Mouse (Mus musculus) midbrain, embryonic 16.5 days (tissue): ENCODE measurements around the gene Tdp2. TPM values are rescaled to one million over a fixed set of nuclear protein-coding genes. Genes with fewer than 3 reads are reported as not detected.

ENCODE experiments used
- ATAC-seq: fragments of 200-750 bp; cut with Nextera tagmentation; 2 replicates; pipeline ENCODE4 v1.8.0; 2017; ENCODE audit warnings: moderate TSS enrichment
- H3K27ac ChIP-seq: fragments of 300-500 bp; sonication (generic); 2 replicates; pipeline ENCODE4 v1.5.1; 2014; ENCODE audit warnings: mild to moderate bottlenecking, low read length, mixed read lengths
- H3K27me3 ChIP-seq: fragments of 300-500 bp; sonication (generic); 2 replicates; pipeline ENCODE4 v1.6.1; 2014; ENCODE audit warnings: low read depth, low read length, mixed read lengths; ENCODE audit not compliant: control insufficient read depth, insufficient read depth
- H3K36me3 ChIP-seq: fragments of 300-500 bp; sonication (generic); 2 replicates; pipeline ENCODE4 v1.6.1; 2014; ENCODE audit warnings: mild to moderate bottlenecking, low read length, moderate library complexity, mixed read lengths; ENCODE audit not compliant: control insufficient read depth, insufficient read depth
- H3K4me1 ChIP-seq: fragments of 300-500 bp; sonication (generic); 2 replicates; pipeline ENCODE4 v1.6.1; 2014; ENCODE audit warnings: mild to moderate bottlenecking, low read length, mixed read lengths; ENCODE audit not compliant: control insufficient read depth, insufficient read depth
- H3K4me2 ChIP-seq: fragments of 300-500 bp; sonication (generic); 2 replicates; pipeline ENCODE4 v1.6.1; 2014; ENCODE audit warnings: mild to moderate bottlenecking, low read length, mixed read lengths
- H3K4me3 ChIP-seq: fragments of 300-500 bp; sonication (generic); 2 replicates; pipeline ENCODE4 v1.5.1; 2014; ENCODE audit warnings: low read depth, mild to moderate bottlenecking, low read length, moderate library complexity, mixed read lengths
- H3K9ac ChIP-seq: fragments of 300-500 bp; sonication (generic); 2 replicates; pipeline ENCODE4 v1.6.1; 2014; ENCODE audit warnings: low read depth, low read length, mixed read lengths
- H3K9me3 ChIP-seq: fragments of 300-500 bp; sonication (generic); replicated peaks from 2 replicates; pipeline ENCODE4 v1.6.1; 2014; ENCODE audit warnings: mild to moderate bottlenecking, low read length, mixed read lengths; ENCODE audit not compliant: control insufficient read depth, poor library complexity, severe bottlenecking
- WGBS: fragments of 180-500 bp; shearing (Covaris S2); extraction: QIAGEN DNeasy Blood & Tissue Kit; methylation state at CpG from one replicate; pipeline ENCODE4 v1.1.7; 2014; 5-methylcytosine and 5-hydroxymethylcytosine counted together
- polyA plus RNA-seq: library from polyadenylated mRNA; unstranded; fragments of >200 nt; fragmentation: Nextera tagmentation; extraction: Ambion mirVana; gene quantifications from 2 replicates; pipeline ENCODE4 v1.2.1, GENCODE M21; 2015

Tdp2 gene
- polyA plus RNA-seq, 1 experiment from 2014 or later, result 26.5 TPM

GRCm38 (mm10) chr13:24861084-24861483 lies 29.6 kb downstream of the Tdp2 start:
- H3K27me3 ChIP-seq, result no peaks in the 10 kb centered on the region
- no peaks in the 10 kb centered on the region for H3K4me1 ChIP-seq
- no peaks in the 10 kb centered on the region; the same call in 1 of the 2 replicates for H3K36me3 ChIP-seq
- no peak overlapping the region for H3K27ac ChIP-seq
- H3K9ac ChIP-seq, result no peak overlapping the region
- H3K4me3 ChIP-seq, result no peak overlapping the region
- ATAC-seq, result no peak
- H3K4me2 ChIP-seq, result no peak overlapping the region
- no peaks in the 10 kb centered on the region for H3K9me3 ChIP-seq
- 78% methylated on average over 12 of the region's 12 CpGs for WGBS

DNA sequence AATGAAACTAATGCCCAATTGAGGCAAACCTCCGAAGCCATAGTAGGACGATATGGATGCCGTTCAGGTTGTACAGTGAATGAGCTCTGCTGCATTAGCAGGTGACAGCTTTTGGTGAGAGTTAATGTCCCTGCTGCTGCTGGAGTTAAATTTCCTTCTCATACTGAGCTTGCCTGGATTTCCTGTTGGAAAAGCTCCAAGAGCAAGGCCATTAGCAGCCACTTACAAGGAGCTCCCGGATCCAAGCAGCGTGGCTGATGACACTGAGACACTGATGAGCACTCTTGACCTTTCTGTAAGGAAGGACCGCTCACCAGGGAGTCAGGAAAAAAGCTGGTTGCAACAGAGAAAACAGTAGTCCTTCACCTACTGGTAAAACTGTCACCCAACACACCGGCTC lies 30.5 kb downstream of the Tdp2 start:
- no peak overlapping the region for H3K27ac ChIP-seq
- no peaks in the 10 kb centered on the region for H3K4me1 ChIP-seq
- no peaks in the 10 kb centered on the region; the same call in 1 of the 2 replicates for H3K36me3 ChIP-seq
- no peak overlapping the region for H3K9ac ChIP-seq
- WGBS, result 83% methylated on average over 7 of the region's 7 CpGs
- H3K4me3 ChIP-seq, result no peak overlapping the region
- H3K9me3 ChIP-seq, result no peaks in the 10 kb centered on the region
- H3K27me3 ChIP-seq, result no peaks in the 10 kb centered on the region
- no peak overlapping the region for H3K4me2 ChIP-seq
- no peak for ATAC-seq

- Histone ChIP-seq H3K9ac (no peak overlapping the region), H3K4me1 (no peaks in the 10 kb centered on the region), H3K4me3 (no peak overlapping the region), H3K36me3 (no peaks in the 10 kb centered on the region; the same call in 1 of the 2 replicates), H3K27ac (no peak overlapping the region), H3K27me3 (no peaks in the 10 kb centered on the region), H3K9me3 (no peaks in the 10 kb centered on the region), H3K4me2 (no peak overlapping the region)
- 62% methylated on average over 7 of the region's 7 CpGs for WGBS
- ATAC-seq, result no peak
Observed at GRCm38 (mm10) chr13:24862520-24862919, 31.0 kb downstream of the Tdp2 start.

GRCm38 (mm10) chr13:24866430-24867402 lies 35.2 kb downstream of the Tdp2 start:
- WGBS, result 72% methylated on average over 9 of the region's 9 CpGs
- ATAC-seq, result no peak

GRCm38 (mm10) chr13:24867789-24868188 lies 36.3 kb downstream of the Tdp2 start:
- Histone ChIP-seq H3K27me3 (no peaks in the 10 kb centered on the region), H3K9me3 (no peaks in the 10 kb centered on the region), H3K4me3 (no peak overlapping the region), H3K9ac (no peak overlapping the region), H3K4me2 (no peak overlapping the region), H3K4me1 (no peaks in the 10 kb centered on the region), H3K36me3 (peaks cover 3% of the 10 kb centered on the region; the same call in 1 of the 2 replicates), H3K27ac (no peak overlapping the region)
- no peak for ATAC-seq
- WGBS, result 94% methylated on average over 10 of the region's 10 CpGs

More at GRCm38 (mm10) chr13:24866430-24867402, 35.2 kb downstream of the Tdp2 start:
- Histone ChIP-seq H3K36me3 (no peaks in the 10 kb centered on the region), H3K27me3 (no peaks in the 10 kb centered on the region), H3K9me3 (no peaks in the 10 kb centered on the region), H3K4me3 (no peak overlapping the region), H3K4me1 (no peaks in the 10 kb centered on the region), H3K27ac (no peak overlapping the region), H3K9ac (no peak overlapping the region), H3K4me2 (no peak overlapping the region)

DNA sequence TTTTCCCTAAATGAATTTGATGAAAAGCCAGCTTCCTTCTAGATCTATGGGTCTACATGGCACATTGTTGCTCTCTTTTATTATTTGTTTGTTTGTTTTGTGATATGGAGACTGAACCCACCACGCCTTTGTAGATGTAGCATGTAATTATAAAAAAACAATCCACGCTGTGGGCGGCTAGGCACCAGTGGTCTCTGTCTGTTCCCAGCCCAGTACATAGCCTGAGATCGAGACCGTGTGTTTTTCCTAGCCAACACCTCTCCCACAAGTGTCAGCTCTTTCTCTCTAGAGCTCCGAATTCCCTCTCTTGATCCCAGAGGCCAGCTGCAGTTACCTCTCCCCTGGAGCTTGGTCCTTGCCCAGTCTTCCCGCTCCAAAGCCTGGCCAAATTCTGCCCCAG lies 36.8 kb downstream of the Tdp2 start:
- WGBS, result 90% methylated on average over 7 of the region's 7 CpGs
- H3K27ac ChIP-seq, result no peak overlapping the region
- H3K27me3 ChIP-seq, result no peaks in the 10 kb centered on the region

GRCm38 (mm10) chr13:24879359-24880040 lies 48.0 kb downstream of the Tdp2 start:
- no peaks in the 10 kb centered on the region for H3K9me3 ChIP-seq
- H3K4me1 ChIP-seq, result no peaks in the 10 kb centered on the region
- H3K36me3 ChIP-seq, result peaks cover 15% of the 10 kb centered on the region; the same call in 1 of the 2 replicates
- ATAC-seq, result no peak
- no peak overlapping the region for H3K27ac ChIP-seq
- WGBS, result 90% methylated on average over 15 of the region's 15 CpGs
- H3K4me2 ChIP-seq, result no peak overlapping the region
- no peak overlapping the region for H3K9ac ChIP-seq
- no peaks in the 10 kb centered on the region for H3K27me3 ChIP-seq
- no peak overlapping the region for H3K4me3 ChIP-seq

More for the DNA sequence above, 36.8 kb downstream of the Tdp2 start:
- Histone ChIP-seq H3K4me2 (no peak overlapping the region), H3K36me3 (peaks cover 3% of the 10 kb centered on the region; the same call in 1 of the 2 replicates), H3K9me3 (no peaks in the 10 kb centered on the region), H3K4me3 (no peak overlapping the region), H3K4me1 (no peaks in the 10 kb centered on the region), H3K9ac (no peak overlapping the region)
- ATAC-seq, result no peak

GRCm38 (mm10) chr13:24880208-24880607 lies 48.7 kb downstream of the Tdp2 start:
- Histone ChIP-seq H3K4me2 (no peak overlapping the region), H3K4me1 (no peaks in the 10 kb centered on the region), H3K36me3 (peaks cover 20% of the 10 kb centered on the region; the same call in 1 of the 2 replicates), H3K9ac (no peak overlapping the region), H3K27me3 (no peaks in the 10 kb centered on the region), H3K27ac (no peak overlapping the region), H3K4me3 (no peak overlapping the region), H3K9me3 (no peaks in the 10 kb centered on the region)
- ATAC-seq, result no peak
- 87% methylated on average over 6 of the region's 6 CpGs for WGBS

- Histone ChIP-seq H3K27me3 (no peaks in the 10 kb centered on the region), H3K4me1 (no peaks in the 10 kb centered on the region), H3K9me3 (no peaks in the 10 kb centered on the region), H3K36me3 (peaks cover 21% of the 10 kb centered on the region; the same call in 1 of the 2 replicates), H3K9ac (no peak overlapping the region), H3K4me3 (no peak overlapping the region), H3K4me2 (no peak overlapping the region), H3K27ac (no peak overlapping the region)
- ATAC-seq, result no peak
- WGBS, result 96% methylated on average over 5 of the region's 5 CpGs
Observed at GRCm38 (mm10) chr13:24880704-24881103, 49.2 kb downstream of the Tdp2 start.
